Mouse (Mus musculus) E14TG2a.4 (cell line): ENCODE data around the gene Rnf144b.

Experiments used
- H3K27me3 ChIP-seq: 2 replicates; pipeline ENCODE4 v1.6.1; 2014; ENCODE audit warnings: low read length, control low read depth; ENCODE audit not compliant: insufficient read depth
- H3K36me3 ChIP-seq: 2 replicates; pipeline ENCODE4 v1.6.1; 2014; ENCODE audit warnings: low read length, control low read depth; ENCODE audit not compliant: insufficient read depth
- H3K4me1 ChIP-seq: replicated peaks from 2 replicates; pipeline ENCODE4 v1.6.1; 2014; ENCODE audit warnings: low read depth, low read length, control low read depth
- H3K4me3 ChIP-seq: replicated peaks from 2 replicates; pipeline ENCODE4 v1.5.1; 2014; ENCODE audit warnings: mild to moderate bottlenecking, low read length
- H3K9me3 ChIP-seq: 2 replicates; pipeline ENCODE4 v1.6.1; 2014; ENCODE audit warnings: low read length, control low read depth
- CTCF ChIP-seq: conservative IDR thresholded peaks from 2 replicates; pipeline ENCODE4 v1.5.1; 2014; ENCODE audit warnings: low read length
- NANOG ChIP-seq: IDR thresholded peaks from 2 replicates; pipeline ENCODE4 v1.6.1; 2014; ENCODE audit warnings: borderline replicate concordance, low read length, mixed read lengths
- POU5F1 ChIP-seq: IDR thresholded peaks from 2 replicates; pipeline ENCODE4 v1.6.1; 2014; ENCODE audit warnings: low read length, borderline replicate concordance

Gene Rnf144b

DNA sequence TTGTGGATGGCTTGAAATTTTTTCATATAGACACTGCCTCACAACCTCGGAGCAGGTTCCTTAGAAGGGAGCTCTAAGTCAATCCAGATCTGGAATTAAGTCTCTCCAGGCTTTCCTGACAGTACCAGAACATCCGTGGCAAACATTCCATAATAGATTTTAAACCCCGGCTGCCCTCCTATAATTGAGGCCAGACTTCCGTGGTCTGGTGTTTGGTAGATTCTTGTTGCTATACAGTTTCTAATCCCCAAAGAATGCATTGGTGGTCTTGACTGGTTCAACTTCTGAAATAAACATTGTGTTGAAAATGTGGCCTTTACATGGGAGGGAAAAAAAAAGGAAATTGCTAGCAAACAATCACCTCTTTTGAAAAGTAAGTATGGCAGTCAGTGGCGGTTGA lies 30.8 kb downstream of the Rnf144b start:
- no peaks in the 10 kb centered on the region for H3K27me3 ChIP-seq
- H3K36me3 ChIP-seq: no peaks in the 10 kb centered on the region
- TF ChIP-seq CTCF: no peak
- no peak for TF ChIP-seq NANOG
- TF ChIP-seq POU5F1: no peak
- peaks cover 21% of the 10 kb centered on the region for H3K4me1 ChIP-seq
- H3K4me3 ChIP-seq: no peak overlapping the region
- peaks cover 1% of the 10 kb centered on the region; the same call in 1 of the 2 replicates for H3K9me3 ChIP-seq

DNA sequence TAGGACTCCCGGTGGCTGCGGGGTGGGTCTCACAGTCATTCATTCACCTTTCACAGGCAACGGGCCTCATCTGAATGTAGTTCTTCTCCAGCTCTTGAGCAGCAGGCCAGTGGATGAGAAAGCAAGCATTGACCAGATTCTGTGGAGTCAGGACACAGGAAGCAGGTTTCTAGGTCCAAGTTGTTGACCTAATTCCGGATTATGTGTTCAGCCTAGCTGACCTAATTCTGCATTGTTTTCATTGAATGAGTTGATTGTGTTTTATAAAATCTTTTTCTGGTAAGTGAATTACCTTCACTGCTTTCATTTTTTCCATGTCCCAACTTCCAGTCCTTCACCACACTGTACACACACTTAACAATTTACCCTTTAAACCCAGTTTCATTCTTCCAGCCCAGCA lies 32.4 kb downstream of the Rnf144b start:
- peaks cover 22% of the 10 kb centered on the region for H3K4me1 ChIP-seq
- no peaks in the 10 kb centered on the region for H3K27me3 ChIP-seq
- H3K4me3 ChIP-seq: no peak overlapping the region
- peaks cover 10% of the 10 kb centered on the region; the same call in 1 of the 2 replicates for H3K9me3 ChIP-seq
- TF ChIP-seq CTCF: no peak
- H3K36me3 ChIP-seq: no peaks in the 10 kb centered on the region

DNA sequence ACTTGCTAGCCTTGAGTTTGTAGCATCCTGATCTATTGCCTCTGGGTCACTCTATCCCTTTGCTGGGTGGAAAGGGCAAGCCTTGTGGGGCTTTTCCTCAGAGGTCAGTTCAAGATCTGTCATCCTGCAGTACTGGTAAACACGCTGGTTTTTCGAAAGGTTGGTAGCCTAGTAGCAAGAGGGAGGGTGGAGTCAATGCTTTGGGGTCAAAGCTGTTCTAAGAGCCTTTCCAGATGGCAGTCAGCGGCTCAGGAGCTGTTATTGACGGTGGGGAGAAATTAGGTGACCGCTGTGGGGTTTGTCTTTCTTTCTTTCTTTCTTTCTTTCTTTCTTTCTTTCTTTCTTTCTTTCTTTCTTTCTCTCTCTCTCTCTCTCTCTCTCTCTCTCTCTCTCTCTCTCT lies 34.4 kb downstream of the Rnf144b start:
- no peaks in the 10 kb centered on the region for H3K27me3 ChIP-seq
- no peak overlapping the region for H3K4me3 ChIP-seq
- TF ChIP-seq POU5F1 (no peak), CTCF (no peak), NANOG (no peak)
- peaks cover 10% of the 10 kb centered on the region; the same call in 1 of the 2 replicates for H3K9me3 ChIP-seq
- no peaks in the 10 kb centered on the region for H3K36me3 ChIP-seq
- H3K4me1 ChIP-seq: peaks cover 24% of the 10 kb centered on the region

DNA sequence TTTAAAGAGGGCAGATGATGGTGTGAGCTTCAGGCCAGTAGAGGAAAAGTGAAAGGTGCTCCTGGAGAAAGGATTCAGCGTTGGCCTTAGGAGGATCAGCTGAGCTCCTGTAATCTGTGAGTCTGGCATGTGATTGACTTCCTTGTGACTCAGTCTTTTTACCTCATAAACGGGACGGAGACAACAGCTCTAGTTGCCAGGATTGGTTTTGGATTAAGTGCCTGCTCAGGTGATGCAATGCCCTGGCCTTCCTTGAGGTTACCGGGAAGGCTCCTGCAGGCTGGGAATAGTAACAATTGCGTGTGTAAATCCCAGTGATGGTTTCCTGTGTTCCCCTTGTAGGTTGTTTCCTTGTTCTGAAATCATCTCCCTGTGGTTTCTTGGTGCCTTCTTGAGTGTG lies 39.5 kb downstream of the Rnf144b start:
- Histone ChIP-seq H3K36me3 (no peaks in the 10 kb centered on the region), H3K27me3 (no peaks in the 10 kb centered on the region), H3K9me3 (peaks cover 28% of the 10 kb centered on the region), H3K4me1 (peaks cover 8% of the 10 kb centered on the region), H3K4me3 (no peak overlapping the region)
- TF ChIP-seq POU5F1 (no peak), NANOG (no peak)

DNA sequence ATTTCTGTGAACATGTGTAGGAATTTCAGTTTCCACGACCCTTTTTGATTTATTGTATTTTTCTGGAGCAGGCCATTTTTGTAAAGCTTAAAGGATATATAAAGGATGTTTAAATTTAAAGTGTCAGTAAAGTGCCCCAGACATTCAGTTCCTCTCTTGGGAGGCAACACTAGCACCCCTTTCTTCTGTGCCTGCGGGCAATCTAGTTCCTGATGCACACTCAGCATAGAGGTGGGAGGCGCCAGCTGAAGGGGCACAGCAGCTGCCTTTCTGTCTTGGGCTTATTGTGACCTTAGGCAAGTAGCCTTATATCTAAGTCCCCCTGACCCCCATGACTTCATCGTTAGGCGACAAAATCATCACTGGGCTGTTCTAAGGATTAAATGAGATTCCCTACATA lies 42.3 kb downstream of the Rnf144b start:
- no peak overlapping the region for H3K4me3 ChIP-seq
- TF ChIP-seq NANOG: no peak
- TF ChIP-seq POU5F1: no peak
- no peak for TF ChIP-seq CTCF
- peaks cover 11% of the 10 kb centered on the region for H3K4me1 ChIP-seq

DNA sequence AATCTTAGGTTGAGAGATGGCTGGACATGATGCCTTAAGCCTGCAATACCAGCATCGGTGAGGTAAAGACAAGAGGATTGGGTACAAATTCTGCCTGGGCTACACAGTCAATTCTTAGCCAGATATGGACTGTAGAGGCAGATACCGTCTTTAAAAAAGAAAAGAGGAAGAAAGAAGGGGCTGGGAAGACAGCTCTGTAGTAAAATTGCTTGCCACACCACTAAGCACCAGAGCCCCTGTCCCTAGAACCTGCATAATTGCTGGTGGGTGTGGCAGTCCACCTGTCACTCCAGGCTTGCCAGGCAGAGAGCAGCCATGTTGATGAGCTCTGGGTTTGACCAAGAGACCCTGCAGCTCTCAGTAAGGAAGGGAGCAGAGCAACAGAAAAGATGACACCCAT lies 42.8 kb downstream of the Rnf144b start:
- Histone ChIP-seq H3K9me3 (peaks cover 33% of the 10 kb centered on the region), H3K4me3 (no peak overlapping the region), H3K27me3 (no peaks in the 10 kb centered on the region), H3K36me3 (no peaks in the 10 kb centered on the region), H3K4me1 (peaks cover 8% of the 10 kb centered on the region)
- TF ChIP-seq NANOG (no peak), POU5F1 (no peak), CTCF (no peak)

More for the DNA sequence above, 42.3 kb downstream of the Rnf144b start:
- Histone ChIP-seq H3K36me3 (no peaks in the 10 kb centered on the region), H3K27me3 (no peaks in the 10 kb centered on the region), H3K9me3 (peaks cover 33% of the 10 kb centered on the region)

DNA sequence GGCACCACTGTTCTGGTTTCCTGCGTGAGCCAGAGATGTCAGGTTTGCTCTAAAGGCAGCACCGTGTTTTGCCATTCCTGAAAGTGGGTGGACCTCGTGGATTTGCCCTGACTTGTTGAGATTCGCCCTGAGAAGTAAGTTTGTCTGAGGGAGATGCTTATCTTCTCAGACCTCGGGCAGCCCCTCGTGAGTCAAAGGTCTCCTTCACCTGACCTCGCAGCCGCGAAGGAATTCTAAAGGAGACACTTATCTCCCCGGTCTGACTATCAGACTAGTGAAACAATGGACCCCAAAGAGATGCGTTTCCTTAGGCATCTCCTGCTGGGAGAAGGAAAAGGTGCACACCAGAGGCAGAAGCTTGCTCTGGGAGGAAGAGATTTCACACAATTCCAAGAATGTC lies 46.0 kb downstream of the Rnf144b start:
- H3K4me3 ChIP-seq: no peak overlapping the region
- no peaks in the 10 kb centered on the region for H3K36me3 ChIP-seq
- TF ChIP-seq POU5F1 (no peak), CTCF (no peak), NANOG (no peak)
- H3K9me3 ChIP-seq: peaks cover 27% of the 10 kb centered on the region
- H3K27me3 ChIP-seq: no peaks in the 10 kb centered on the region
- H3K4me1 ChIP-seq: peaks cover 14% of the 10 kb centered on the region

DNA sequence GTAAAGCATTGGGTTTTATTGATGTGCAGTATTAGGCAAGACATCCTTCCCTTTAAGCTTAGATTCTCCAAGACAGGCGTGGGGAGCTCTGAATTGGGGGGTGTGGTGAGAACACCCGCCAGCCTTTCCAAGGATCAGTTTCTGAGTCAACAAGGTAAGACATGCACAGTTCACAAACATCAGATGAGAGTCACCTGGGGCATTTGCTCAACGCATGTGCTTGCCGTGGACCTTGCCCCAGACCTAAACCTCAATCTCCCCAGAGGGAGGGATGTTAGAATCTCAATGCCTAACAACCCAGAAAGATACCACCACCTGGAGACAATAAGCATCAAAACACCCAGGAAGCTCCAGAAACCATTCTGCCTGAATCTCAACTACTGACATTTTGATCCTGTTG lies 47.6 kb downstream of the Rnf144b start:
- TF ChIP-seq CTCF (no peak), NANOG (no peak), POU5F1 (no peak)
- Histone ChIP-seq H3K36me3 (no peaks in the 10 kb centered on the region), H3K4me3 (no peak overlapping the region), H3K9me3 (peaks cover 22% of the 10 kb centered on the region), H3K4me1 (peaks cover 14% of the 10 kb centered on the region), H3K27me3 (no peaks in the 10 kb centered on the region; the same call in 1 of the 2 replicates)

DNA sequence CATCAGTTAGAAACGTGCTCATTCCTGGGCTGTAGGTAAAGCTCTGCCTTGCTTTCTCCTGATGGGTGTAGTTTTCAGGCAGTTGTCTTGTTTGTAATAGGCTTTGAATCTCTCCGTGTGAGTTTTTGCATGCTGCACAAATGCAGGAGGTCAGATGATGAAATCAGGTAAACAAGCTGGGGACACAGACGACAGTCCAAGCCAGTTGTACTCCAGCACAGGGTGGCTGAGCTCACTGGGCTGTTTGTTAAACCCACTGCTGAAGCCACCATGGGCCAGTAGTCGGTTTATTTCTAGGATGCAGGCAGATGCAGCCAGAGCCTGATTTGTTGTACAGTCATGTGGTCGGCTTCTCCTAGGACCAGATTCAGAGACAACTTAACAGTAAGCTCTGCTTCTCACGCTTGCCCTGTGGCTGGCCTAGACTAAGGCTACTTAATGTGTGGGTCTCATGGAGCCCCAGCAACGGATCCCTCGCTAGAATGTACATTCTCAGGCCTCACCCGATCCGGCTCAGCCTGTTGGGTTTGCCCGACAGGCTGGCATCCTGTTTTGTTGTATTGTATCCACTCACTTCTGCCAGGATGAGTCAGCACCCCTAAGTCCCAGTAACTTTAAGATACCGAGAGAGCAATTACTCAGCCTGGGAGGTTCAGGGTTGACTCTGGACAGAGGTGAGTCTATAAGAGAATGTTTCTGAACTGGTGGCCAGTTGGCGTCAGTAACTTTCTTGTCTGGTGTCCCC lies 48.5 kb downstream of the Rnf144b start:
- Histone ChIP-seq H3K4me1 (peaks cover 14% of the 10 kb centered on the region), H3K9me3 (peaks cover 22% of the 10 kb centered on the region), H3K4me3 (no peak overlapping the region), H3K27me3 (no peaks in the 10 kb centered on the region; the same call in 1 of the 2 replicates), H3K36me3 (no peaks in the 10 kb centered on the region)
- TF ChIP-seq NANOG (no peak), CTCF (no peak), POU5F1 (no peak)
